Mouse (Mus musculus) 3134 (cell line): Measurements from ENCODE around the gene Tmod3.
A peak's percentile ranks its signal among the peaks of the same experiment; 100 is the strongest.

Source experiments
- DNase-seq: peaks from one replicate; pipeline ENCODE4 v3.0.0-alpha.2; 2011; ENCODE audit warnings: low spot score; ENCODE audit not compliant: insufficient read length; ENCODE audit errors: extremely low read depth

The Tmod3 gene

DNA sequence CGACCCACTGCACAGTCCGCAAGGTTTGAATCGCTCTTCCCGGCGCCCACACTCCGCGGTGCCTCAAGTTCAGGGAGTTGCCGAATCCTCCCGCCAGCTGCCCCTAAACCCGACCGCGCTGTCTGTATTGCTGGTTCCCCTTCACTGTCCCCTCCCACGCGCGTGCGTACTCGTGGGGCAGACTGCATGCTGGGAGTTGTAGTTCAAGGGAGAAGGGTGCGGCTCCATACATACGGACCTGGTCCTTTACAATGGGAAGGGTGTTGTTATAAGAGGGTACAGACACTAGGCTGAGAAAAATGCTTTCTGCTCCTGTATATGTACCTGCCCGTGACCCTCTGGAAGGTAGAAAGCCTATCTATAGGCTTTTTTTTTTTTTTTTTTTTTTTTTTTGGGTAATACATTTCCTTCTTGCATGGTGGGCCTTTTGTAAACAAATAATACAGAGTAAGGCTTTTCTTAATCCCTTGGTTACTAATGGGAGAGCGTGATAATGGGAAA is at the start of gene Tmod3:
Tmod3 (minus strand) TSS at position 146 of the 501 bp plus-strand sequence.
- no peak for DNase-seq

DNA sequence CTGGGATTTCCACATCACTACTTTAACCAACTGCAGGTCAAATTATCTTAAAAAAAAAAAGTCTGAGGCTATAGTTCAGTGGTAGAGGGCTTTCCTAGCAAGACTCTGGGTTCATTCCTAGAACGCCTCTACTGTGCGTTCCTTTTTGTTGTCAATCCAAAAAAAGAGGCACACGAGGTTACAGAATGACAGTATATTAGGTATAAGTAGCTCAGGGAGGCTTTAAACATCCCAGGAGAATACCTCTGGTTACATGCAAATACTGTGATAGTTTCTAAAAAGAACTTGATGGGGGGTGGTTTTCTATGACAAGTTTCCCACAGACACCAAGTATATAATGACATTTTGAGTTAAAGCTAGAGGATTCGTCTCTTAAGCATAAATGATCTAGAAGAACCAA is 48.0 kb upstream of the Tmod3 start:
- DNase-seq = no peak

DNA sequence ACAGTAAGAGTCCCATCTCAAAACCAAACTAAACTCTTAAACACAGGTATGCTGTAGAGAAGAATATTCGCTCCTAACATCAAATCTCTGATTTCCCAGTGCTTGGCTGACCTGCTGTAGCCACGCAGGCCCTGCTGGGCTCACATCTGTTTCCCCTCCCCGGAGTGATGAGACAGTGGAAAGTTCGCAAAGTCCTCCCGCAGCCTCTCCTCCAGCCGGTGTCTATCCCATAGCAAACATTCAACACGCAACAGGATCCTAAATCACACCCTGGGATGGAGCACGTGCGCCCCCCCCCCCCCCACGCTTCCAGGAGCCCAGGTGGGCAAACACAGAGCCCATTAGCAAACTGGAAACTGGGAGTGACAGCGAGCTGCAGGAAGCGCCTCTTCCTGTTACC is 42.1 kb upstream of the Tmod3 start:
- no peak for DNase-seq

DNA sequence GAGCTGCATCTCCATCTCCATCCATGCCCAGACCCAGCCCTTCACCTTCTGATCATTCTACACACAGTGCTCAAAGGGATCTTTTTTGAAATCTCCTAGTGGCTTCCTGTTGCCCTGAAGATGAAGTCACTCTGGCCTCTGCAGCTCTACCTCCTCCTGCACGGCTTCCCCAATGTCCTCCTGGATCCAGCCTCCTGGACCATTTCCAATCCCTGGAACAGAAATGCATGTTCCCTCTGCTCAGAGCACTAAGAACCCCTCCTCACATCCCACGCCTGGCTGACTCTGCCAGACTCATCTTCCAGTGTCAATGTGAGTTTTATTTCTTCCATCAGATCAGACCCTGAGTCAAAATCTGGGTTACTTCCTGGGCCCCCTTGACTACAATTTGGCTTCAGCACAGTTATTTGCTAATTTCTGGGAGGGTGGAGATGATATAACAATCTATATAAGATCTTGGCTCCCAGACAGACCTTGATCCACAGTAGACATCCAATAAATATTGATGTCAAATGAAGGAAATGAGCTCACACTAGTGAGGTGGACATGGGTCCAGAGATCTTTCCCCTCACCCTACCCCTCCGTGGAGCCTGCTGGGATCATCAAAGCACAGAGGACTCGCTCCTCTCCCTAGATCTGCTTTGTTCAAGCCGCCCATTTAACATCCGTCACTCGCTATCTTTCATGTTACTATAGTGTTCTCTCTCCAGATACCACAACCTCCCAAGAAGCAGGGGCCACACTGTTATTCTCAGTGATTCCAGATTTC is 40.9 kb upstream of the Tmod3 start:
- DNase-seq = no peak

DNA sequence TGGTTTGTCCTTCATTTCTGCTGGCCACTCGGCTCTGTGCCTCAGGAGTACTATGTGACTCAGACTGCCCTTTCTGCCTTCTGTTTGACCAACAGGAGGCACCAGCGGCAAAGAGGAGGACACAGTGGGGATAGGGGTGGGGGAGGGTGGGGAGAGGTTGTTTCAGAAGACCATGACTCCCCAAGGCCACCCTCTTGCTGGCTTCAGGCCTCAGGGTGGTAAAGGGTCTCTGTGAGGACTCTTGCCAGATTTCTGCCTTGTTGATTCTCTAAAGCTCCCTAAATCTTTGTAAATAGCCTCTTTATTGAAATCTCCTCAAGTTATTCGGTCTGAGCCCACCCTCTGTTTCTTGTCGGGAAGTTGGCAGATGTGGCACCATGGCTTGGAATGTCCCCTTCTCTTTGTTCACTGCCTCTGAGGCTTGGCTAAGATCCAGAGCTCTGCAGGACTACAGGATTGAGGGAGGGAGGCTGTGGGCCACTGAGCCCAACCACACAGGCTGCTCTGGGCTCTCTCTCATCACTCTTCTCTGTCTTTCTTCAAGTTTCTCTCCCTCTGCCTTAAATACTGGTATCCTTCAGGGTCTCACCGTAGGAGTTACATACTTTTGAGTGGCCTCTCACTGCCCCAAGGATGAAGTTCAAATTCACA is 39.9 kb upstream of the Tmod3 start:
- no peak for DNase-seq

DNA sequence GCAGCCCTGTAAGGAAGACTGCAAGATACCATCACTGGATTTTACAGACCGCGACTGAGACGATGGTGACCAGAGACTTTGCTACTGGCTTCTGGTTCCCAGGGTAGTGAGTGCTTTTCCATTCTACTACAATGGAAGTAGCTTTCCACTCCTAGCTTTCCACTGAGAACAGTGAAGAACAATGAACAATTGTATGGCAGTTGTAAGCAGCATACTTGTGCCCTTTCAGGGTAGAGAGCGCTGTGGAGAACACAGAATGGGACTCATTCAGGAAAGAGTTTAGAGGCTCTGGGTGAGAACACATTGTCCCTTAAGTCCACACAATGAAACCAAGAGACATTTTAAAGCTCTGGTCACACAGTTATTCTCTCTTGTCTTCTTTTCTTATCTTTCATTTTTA is 38.1 kb upstream of the Tmod3 start:
- DNase-seq = no peak

DNA sequence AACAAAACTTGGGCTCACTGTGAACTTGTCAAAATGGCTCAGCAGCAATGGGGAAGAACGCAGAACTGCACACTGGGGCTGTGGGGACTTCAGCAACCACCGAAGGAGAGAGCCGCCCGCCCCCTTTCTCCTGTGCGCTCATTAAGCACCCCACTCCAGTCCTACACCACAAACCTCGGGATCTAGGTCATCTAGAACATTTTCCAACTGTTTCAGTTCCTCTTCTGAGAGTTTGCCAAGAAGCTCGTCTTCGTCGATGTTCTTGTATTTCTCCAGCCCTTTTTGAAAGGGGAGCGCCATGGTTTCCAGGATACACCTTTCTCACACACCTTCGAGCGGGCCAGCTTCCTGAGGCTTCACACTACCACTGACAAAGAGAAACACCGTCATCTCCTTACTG is 37.6 kb upstream of the Tmod3 start:
- DNase-seq = no peak

DNA sequence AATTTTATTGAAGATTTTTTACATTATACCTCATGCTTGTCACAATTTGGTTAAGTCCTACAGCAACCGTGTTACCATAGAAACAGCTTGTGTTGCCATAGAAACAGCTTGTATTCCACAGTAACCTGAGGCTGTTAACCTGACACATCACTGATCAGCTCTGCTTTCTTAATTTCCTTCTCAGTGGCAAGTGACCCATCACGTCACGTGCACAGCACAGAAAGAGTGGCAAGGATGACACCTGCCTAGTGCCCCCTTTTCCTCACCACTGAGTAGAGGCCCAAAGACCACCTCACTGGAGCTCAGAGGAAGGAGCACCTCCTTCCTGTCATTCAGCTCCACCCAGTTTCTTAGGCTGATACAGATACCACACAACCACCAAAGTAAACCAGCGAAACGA is 34.0 kb upstream of the Tmod3 start:
- no peak for DNase-seq

DNA sequence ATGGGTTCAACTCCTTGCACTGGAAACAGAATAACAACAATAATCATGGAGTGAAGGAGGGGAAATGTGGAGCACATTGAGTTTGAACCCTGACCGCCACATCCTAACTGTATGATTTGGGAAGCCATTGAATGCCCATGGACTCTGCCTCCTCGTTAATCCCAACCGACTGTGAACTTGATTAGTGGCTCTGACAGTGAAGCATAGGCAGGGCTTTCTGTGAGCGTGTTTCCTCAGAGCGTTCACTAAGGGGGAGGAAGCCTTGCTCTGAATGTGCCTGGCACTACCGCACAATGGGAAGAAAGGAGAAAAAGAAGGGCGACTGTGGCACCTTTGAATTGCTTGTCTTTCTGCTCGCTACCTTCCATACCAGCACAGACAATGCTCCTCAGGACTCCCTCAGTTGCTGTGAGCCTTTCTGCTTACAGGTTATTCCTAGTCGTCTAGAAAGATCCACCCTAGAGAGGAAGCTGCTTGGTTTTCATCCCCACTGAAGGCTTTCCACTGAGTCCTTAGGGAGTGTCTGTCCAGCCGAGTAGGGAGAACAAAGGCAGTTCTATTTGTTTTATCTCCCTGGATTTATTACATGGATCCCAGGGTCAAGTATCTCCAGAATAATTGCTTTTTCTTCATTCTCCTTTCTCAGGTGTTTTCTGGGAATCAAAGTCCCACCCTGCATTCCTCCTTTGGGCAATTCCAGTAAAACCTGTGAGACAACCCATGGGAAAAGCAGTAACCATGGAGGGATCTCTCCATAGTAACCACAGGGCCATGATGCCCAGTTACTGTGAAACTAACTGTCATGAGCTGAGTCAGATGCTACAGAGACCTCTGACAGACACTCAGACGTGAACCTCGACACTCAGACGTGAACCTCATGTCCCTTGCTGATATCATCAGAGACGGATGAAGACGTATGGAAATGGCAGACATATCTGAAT is 30.7 kb upstream of the Tmod3 start:
- DNase-seq = no peak

DNA sequence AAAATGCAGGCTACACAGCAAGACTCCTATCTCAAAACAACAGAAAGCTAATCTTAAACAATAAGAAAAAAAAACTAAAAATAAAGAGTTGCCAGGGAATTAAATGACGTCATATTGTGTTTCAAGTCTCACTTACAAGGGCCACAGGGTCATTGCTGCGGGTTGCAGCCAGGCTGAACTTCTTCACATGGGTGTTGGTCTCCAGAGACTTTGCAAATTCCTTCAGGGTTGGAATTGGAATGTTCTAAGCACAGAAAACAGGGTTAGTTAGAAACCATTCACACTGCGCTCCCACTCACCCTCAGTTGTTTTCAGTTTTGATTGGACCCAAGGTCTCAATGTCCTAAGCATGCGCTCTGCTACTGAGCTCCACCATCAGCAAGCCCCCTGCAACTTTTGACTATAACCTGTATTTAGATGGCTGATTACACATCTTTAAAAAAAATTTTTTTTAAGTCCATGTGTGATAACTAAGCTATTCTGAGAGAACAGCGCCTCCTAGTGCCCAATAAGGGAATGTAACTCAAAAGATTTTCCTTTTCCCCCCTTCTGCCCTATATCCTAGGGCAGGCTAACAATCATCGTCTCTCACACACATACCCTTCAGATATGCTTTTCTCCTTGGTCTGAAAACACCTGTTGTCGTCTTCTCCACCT is 22.4 kb upstream of the Tmod3 start:
- DNase-seq = no peak

DNA sequence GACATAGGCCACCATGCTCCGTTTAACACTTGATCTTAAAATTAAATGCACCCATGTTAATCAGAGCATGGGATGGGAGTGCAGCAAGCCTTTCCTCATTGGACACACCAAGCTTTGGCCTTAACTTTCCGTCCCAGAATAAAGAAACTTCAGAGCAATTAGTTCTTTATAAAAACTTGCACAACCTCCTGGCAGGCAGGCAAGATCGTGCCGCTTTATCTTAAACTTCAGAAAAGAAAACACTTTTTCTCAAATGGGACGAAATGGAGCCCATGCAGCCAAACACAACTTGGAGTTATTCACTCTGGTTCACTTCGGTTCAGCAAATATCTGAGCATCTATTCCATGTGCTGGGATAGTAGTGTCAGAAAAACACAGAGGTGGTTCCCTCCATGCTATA is 19.9 kb upstream of the Tmod3 start:
- DNase-seq = no peak

DNA sequence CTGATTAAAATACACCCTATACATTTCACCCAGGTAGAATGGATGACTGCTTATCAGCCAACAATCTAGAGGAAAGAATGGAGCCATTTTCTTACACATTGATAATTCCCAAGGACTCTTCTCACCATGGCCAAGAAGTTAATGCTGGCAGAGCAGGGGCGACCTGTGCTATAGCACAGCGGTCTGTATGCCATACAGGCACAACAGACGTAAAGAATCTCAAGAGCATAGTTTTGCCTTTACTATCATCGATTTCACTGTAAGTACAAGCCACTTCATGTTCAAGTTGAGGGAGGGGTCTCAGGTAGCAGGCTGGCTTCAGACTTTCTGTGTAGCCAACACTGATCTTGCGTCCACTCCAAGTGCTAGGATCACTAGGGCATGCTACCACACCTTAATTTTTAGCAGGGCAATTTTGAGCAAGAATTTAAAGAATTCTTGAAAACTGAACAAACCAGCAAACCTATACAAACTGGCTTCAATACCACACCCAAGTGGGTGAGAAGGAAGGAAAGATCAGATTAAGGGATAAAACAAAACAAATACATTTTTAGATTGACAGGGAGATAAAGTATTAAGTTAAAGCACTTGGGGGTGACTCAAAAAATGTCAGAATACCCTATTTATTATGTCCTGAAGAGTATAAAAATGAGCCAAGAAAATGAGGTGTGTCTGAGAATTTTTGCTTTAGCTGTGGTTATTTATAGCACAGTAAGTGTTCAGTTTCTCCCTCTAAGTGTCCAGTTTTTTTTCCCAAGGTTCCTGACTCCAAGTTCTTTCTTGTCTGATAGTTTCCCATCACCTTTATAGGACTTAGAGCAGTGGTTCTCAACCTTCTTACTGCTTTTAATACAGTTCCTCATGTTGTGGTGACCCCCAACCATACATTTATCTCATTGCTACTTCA is 11.8 kb upstream of the Tmod3 start:
- DNase-seq = no peak

DNA sequence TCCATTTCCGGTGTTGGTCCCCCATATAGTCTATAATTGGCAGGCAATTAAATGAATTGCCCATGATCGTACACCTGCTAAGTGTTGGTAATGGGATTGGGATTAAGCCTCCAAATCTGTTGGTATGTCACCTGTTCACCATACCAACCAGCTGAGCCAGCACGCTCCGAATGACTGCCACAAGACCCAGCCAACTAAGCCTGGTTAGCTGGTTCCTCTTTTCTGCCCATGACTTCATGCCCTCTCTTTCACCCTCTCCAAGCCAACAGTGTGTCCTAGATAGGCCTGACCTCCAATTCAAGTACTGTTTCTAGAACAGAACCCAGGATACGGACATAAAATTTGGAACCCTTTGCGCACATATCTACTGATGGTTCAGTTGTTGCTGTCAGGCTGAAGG is 8.9 kb upstream of the Tmod3 start:
- DNase-seq = no peak

DNA sequence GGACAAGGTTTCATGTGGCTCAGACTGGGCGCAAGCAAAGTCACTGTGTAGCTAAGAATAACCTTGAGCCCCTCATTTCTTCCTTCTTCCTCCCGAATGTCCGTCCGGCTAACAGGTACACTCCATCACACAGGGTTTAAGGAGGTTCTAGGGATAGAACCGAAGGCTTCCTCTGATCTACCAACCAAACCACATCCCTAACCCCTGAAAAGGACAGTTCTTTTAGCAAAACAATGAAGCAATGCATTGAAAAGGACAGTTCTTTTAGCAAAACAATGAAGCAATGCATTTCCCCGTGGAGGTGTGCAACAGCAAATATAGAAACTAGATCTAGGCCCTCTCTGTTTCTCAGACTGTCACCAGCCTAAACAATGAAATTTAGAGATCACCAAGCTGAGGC is 5.4 kb upstream of the Tmod3 start:
- no peak for DNase-seq

DNA sequence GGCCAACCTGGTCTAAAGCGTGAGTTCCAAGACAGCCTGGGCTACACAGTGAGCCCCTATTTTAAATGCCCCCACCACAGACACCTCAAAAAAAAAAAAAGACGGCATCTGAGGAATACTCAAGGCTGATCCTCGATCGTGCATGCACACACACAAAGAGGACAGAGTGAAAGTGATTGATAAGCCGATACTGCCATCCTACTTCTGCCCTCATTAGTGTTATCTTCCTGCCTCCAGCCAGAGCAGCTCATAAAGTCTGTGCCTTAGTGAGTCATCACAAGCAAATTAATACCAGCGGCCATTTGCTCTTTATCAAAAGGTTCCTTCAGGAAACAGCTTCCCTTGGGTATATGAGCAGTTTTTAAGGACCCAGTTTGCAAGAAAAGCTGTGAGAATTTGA is 4.2 kb upstream of the Tmod3 start:
- DNase-seq = no peak

DNA sequence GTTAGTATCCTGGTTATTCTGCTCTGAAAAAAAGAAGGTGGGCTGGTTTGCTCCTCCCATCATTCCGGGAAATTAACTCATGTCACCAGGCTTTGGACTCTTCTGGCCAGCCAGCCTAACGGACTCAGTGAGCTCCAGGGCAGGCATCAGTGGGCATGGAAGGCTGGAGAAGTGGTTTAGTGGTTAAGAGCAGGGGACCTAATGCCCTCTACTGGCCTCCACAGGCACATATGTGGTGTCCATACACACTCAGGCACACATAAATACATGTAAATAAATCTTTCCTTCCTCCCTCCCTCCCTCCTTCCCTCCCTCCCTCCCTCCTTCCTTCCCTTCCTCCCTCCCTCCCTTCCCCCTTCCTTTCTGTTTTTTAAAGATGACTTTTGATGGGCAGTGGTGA is 3.7 kb upstream of the Tmod3 start:
- no peak for DNase-seq

DNA sequence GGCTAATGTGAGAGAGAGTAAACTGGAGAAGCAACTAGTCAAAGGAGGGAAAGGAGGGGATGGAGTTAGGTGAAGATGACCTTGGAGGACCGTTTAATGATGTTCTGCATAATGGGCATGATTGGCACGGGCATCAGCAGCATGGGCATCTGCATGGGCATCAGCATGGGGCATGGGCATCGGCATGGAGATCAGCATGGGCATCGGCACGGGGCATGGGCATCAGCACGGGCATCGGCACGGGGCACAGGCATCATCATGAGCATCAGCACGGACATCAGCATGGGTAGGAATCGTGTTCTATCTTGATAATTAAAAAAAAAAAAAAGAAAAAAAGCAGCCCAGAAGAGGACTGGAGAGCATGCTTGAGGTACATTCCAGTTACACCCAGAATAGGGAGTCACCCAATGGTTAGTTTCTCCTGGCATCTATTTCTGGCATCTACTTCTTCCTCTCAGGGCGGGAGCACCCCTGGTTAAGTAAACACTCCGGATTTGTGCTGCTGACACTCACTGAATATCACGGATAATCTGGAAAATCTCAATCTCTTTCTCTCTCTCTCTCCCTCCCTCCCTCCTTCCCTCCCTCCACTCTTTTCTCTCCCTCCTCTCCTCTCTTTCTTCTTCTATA is 1.7 kb upstream of the Tmod3 start:
- DNase-seq = peak; percentile 4

DNA sequence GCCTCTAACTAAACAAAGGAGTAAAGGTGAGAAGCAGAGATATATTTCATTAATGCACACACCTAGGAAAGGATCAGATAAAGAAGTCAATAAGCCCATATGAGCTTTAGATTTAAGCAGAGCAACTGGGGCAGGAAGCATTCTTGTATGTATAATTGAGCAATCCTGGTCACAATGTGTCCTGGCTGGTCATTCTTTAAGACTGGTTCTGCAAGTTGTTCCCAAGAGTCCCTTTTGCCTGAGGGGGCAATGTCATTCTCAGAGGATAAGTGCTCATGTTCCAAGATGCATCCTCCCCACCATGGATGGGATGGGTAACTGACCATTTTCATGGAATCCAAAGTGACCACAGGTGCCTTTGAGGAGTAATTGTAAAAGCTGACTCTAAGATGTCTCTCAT is 896 bp upstream of the Tmod3 start:
- DNase-seq = no peak

DNA sequence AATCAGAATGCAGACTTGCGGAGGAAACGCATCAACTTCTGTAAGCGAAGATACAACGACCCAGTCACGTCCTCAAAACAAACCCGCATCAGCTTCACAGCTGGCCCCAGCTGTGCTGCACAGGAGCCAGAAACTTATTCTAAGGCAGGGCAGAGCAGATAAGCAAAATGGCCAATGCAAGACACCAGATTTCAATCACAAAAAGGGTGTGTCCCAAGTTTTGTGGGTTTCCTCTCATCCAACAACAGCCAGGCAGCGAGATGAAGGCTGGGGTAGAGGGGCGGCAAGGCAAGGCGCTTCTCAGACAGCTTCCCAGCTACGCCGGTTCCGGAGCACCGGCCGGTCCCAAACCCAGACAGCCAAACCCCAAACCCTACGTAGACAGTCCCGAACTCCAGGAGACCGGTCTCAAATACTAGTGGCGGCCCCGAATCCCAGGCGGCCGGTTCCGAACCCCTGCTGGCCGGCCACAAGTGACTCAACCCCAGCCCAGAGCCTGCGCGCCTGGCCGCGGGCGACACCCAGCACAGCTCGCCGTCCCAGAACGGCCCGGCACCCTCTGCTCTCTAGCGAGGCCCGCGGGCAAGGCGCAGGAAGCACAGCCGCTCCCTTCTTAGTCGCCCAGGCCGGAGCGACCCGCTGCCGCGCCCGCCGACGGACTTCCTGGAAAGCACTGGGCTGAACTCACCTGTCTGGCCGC is 495 bp downstream of the Tmod3 start:
- peak; percentile 90 for DNase-seq
